Mouse (Mus musculus) MEL (cell line): Measurements from ENCODE around the gene Gmpr. TPM values are rescaled to one million over a fixed set of nuclear protein-coding genes. Genes with fewer than 3 reads are reported as not detected.

Experiments
- DNase-seq: peaks from one replicate; pipeline ENCODE4 v3.0.0; 2011; ENCODE audit warnings: low read depth, low spot score
- H3K27ac ChIP-seq: 2 replicates; pipeline ENCODE4 v1.5.1; 2012; ENCODE audit warnings: low read depth, mild to moderate bottlenecking, control low read depth, low read length, moderate library complexity; ENCODE audit not compliant: control insufficient read depth
- H3K27me3 ChIP-seq, 2 experiments: fragments of 150-350 bp in 1 of 2; sonication (generic) in 1 of 2; 2 replicates each; pipeline ENCODE4 v1.6.1; 2012; ENCODE audit warnings: low read length in 2 of 2, mild to moderate bottlenecking in 2 of 2, improper control_type of control experiment in 1 of 2, moderate library complexity in 1 of 2; ENCODE audit not compliant: insufficient read depth in 2 of 2, control insufficient read depth in 1 of 2
- H3K36me3 ChIP-seq, 2 experiments: 2 replicates each; pipeline ENCODE4 v1.6.1; 2012 to 2014; ENCODE audit warnings: low read length in 2 of 2, improper control_type of control experiment in 1 of 2, inconsistent platforms in 1 of 2, mild to moderate bottlenecking in 1 of 2; ENCODE audit not compliant: insufficient read depth in 2 of 2, control insufficient read depth in 1 of 2
- H3K4me1 ChIP-seq, 2 experiments: fragments of 150-350 bp in 1 of 2; sonication (generic) in 1 of 2; 2 replicates each; pipeline ENCODE4 v1.6.1; 2012; ENCODE audit warnings: low read length in 2 of 2, improper control_type of control experiment in 1 of 2, mild to moderate bottlenecking in 1 of 2; ENCODE audit not compliant: insufficient read depth in 2 of 2, control insufficient read depth in 1 of 2
- H3K4me3 ChIP-seq, 2 experiments: fragments of 150-350 bp in 1 of 2; sonication (generic) in 1 of 2; 2 replicates each; pipeline ENCODE4 v1.5.1; 2012; ENCODE audit warnings: low read depth in 2 of 2, low read length in 2 of 2, mild to moderate bottlenecking in 2 of 2, moderate library complexity in 2 of 2, control low read depth in 1 of 2, improper control_type of control experiment in 1 of 2; ENCODE audit not compliant: control insufficient read depth in 1 of 2, insufficient read depth in 1 of 2
- H3K79me2 ChIP-seq: 2 replicates; pipeline ENCODE4 v1.6.1; 2012; ENCODE audit warnings: mild to moderate bottlenecking, low read length, moderate library complexity; ENCODE audit not compliant: control insufficient read depth, poor library complexity, insufficient read depth
- H3K9ac ChIP-seq: 2 replicates; pipeline ENCODE4 v1.6.1; 2012; ENCODE audit warnings: low read depth, mild to moderate bottlenecking, control low read depth, low read length, moderate library complexity; ENCODE audit not compliant: control insufficient read depth, poor library complexity, severe bottlenecking
- H3K9me3 ChIP-seq: fragments of 150-350 bp; sonication (generic); replicated peaks from 2 replicates; pipeline ENCODE4 v1.6.1; 2012; ENCODE audit warnings: mild to moderate bottlenecking, low read length, improper control_type of control experiment, moderate library complexity; ENCODE audit not compliant: insufficient read depth
- BHLHE40 ChIP-seq: IDR thresholded peaks from 2 replicates; pipeline ENCODE4 v1.6.1; 2012; ENCODE audit warnings: low read depth, mild to moderate bottlenecking, inconsistent platforms, low read length, improper control_type of control experiment, borderline replicate concordance
- CTCF ChIP-seq, 3 experiments: IDR thresholded peaks in 2 of 3; conservative IDR thresholded peaks in 1 of 3; 2 replicates each; pipeline ENCODE4 v1.5.1; 2011 to 2012; ENCODE audit warnings: low read length in 3 of 3, low read depth in 2 of 3, mild to moderate bottlenecking in 2 of 3, improper control_type of control experiment in 1 of 3, inconsistent platforms in 1 of 3, mixed read lengths in 1 of 3, moderate library complexity in 1 of 3; ENCODE audit not compliant: control insufficient read depth in 1 of 3, insufficient read depth in 1 of 3, poor library complexity in 1 of 3, severe bottlenecking in 1 of 3
- E2F4 ChIP-seq: IDR thresholded peaks from 2 replicates; pipeline ENCODE4 v1.6.1; 2011; ENCODE audit warnings: low read depth, low read length, improper control_type of control experiment, borderline replicate concordance
- ELF1 ChIP-seq: IDR thresholded peaks from 2 replicates; pipeline ENCODE4 v1.6.1; 2014; ENCODE audit warnings: low read depth, mild to moderate bottlenecking, inconsistent platforms, low read length, improper control_type of control experiment, moderate library complexity
- GATA1 ChIP-seq: IDR thresholded peaks from 2 replicates; pipeline ENCODE4 v1.6.1; 2011; ENCODE audit warnings: low read depth, low read length, improper control_type of control experiment
- HCFC1 ChIP-seq: IDR thresholded peaks from 2 replicates; pipeline ENCODE4 v1.6.1; 2012; ENCODE audit warnings: low read depth, mild to moderate bottlenecking, inconsistent platforms, low read length, improper control_type of control experiment, moderate library complexity
- JUND ChIP-seq: IDR thresholded peaks from 2 replicates; pipeline ENCODE4 v1.6.1; 2011; ENCODE audit warnings: low read depth, mild to moderate bottlenecking, improper control_type of control experiment, low read length
- KAT2A ChIP-seq: conservative IDR thresholded peaks from 2 replicates; pipeline ENCODE4 v1.6.1; 2012; ENCODE audit warnings: low read depth, low read length, improper control_type of control experiment, inconsistent platforms
- MAZ ChIP-seq: IDR thresholded peaks from 2 replicates; pipeline ENCODE4 v1.6.1; 2012; ENCODE audit warnings: low read depth, mild to moderate bottlenecking, inconsistent platforms, low read length, improper control_type of control experiment
- NELFE ChIP-seq: IDR thresholded peaks from 2 replicates; pipeline ENCODE4 v1.6.1; 2011; ENCODE audit warnings: low read depth, low read length, improper control_type of control experiment
- RAD21 ChIP-seq: IDR thresholded peaks from 2 replicates; pipeline ENCODE4 v1.6.1; 2011; ENCODE audit warnings: mild to moderate bottlenecking, low read depth, low read length, improper control_type of control experiment
- RCOR1 ChIP-seq: IDR thresholded peaks from 2 replicates; pipeline ENCODE4 v1.6.1; 2012; ENCODE audit warnings: low read depth, mild to moderate bottlenecking, inconsistent platforms, low read length, improper control_type of control experiment
- SIN3A ChIP-seq: IDR thresholded peaks from 2 replicates; pipeline ENCODE4 v1.6.1; 2012; ENCODE audit warnings: low read length, improper control_type of control experiment, inconsistent platforms
- SMC3 ChIP-seq: IDR thresholded peaks from 2 replicates; pipeline ENCODE4 v1.6.1; 2011; ENCODE audit warnings: low read depth, low read length, improper control_type of control experiment
- TBP ChIP-seq: IDR thresholded peaks from 2 replicates; pipeline ENCODE4 v1.8.0; 2011; ENCODE audit warnings: low read depth, low read length, improper control_type of control experiment
- UBTF ChIP-seq: IDR thresholded peaks from 2 replicates; pipeline ENCODE4 v1.6.1; 2012; ENCODE audit warnings: low read depth, mild to moderate bottlenecking, inconsistent platforms, low read length, improper control_type of control experiment, moderate library complexity, borderline replicate concordance; ENCODE audit not compliant: insufficient read depth
- ZC3H11A ChIP-seq: IDR thresholded peaks from 2 replicates; pipeline ENCODE4 v1.6.1; 2012; ENCODE audit warnings: low read depth, mild to moderate bottlenecking, inconsistent platforms, low read length, improper control_type of control experiment
- polyA plus RNA-seq, 2 experiments: library from polyadenylated mRNA; stranded (reverse) in 1 of 2; unstranded in 1 of 2; fragments of >175 nt in 1 of 2; fragments of >200 nt in 1 of 2; gene quantifications; 2 replicates each; pipeline versions ENCODE4 v1.2.1 to v1.2.4; 2012; ENCODE audit warnings: low replicate concordance in 2 of 2, low read depth in 1 of 2; ENCODE audit not compliant: insufficient read length in 2 of 2, insufficient read depth in 1 of 2, missing spikeins in 1 of 2
- total RNA-seq: library from RNA; depleted of rRNA; stranded (reverse); fragments of 300-350 nt; gene quantifications from 2 replicates; pipeline ENCODE4 v1.2.3, GENCODE M21; 2012

Gmpr gene
- total and polyA plus RNA-seq, 3 experiments = 64.2 to 130 TPM; not detected in 1

- Histone ChIP-seq H3K27ac (no peak overlapping the region), H3K4me1 (no peaks in the 10 kb centered on the region), H3K4me3 (no peak overlapping the region), H3K36me3 (no peaks in the 10 kb centered on the region), H3K9me3 (no peaks in the 10 kb centered on the region), H3K79me2 (no peaks in the 10 kb centered on the region), H3K27me3 (no peaks in the 10 kb centered on the region), H3K9ac (no peak overlapping the region)
- DNase-seq = peak; percentile 28
- TF ChIP-seq SMC3 (peak; percentile 25; the same call in 1 of the 2 replicates), CTCF (IDR thresholded peaks at IDR 0.05 in 2 of 3, conservative IDR thresholded peaks at IDR 0.05 in 1 of 3; ENCODE audit: control insufficient read depth in 1 of 3, insufficient read depth in 1 of 3, low read depth in 2 of 3, low read length in 3 of 3, poor library complexity in 1 of 3, severe bottlenecking in 1 of 3) (peak; percentile 37 to 54 (median 48)), RAD21 (peak; percentile 18), MAZ (no peak)
These were observed 75.8 kb downstream of the Gmpr start for GRCm38 (mm10) chr13:45583061-45583460.

DNA sequence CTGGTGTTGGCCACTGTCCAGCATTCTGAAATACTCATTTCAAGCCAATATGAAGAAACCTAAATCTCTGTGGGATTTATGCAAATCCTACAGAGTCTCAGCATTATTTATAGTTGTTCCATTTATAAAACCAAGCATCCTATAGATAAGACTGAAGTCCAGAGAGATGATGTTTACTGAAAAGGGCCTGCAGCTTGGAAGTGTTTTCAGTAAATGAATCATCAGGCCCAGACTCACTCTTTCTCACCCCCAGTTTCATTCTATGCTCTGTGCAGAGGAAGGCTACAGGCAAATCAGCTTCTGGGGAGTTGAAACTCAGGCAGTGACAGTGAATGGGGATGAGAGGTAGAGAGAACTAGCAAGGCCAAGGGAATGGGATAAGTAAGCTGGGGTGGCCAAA is 83.7 kb downstream of the Gmpr start:
- TF ChIP-seq RAD21 (no peak), BHLHE40 (no peak), TBP (no peak)
- Histone ChIP-seq H3K9me3 (no peaks in the 10 kb centered on the region), H3K79me2 (no peaks in the 10 kb centered on the region), H3K27ac (no peak overlapping the region), H3K9ac (no peak overlapping the region), H3K4me3 (no peak overlapping the region), H3K27me3 (no peaks in the 10 kb centered on the region; a peak in 1 of 4 replicates), H3K36me3 (no peaks in the 10 kb centered on the region), H3K4me1 (no peaks in the 10 kb centered on the region)
- DNase-seq = no peak

- no peaks in the 10 kb centered on the region for H3K36me3 ChIP-seq
- TF ChIP-seq UBTF (no peak), SIN3A (no peak), E2F4 (no peak), KAT2A (no peak), GATA1 (no peak), NELFE (no peak), HCFC1 (no peak), JUND (no peak), BHLHE40 (no peak), ELF1 (no peak), RCOR1 (no peak), ZC3H11A (no peak)
- DNase-seq = no peak
These were observed 86.7 kb downstream of the Gmpr start for GRCm38 (mm10) chr13:45593914-45594313.

More at GRCm38 (mm10) chr13:45593914-45594313, 86.7 kb downstream of the Gmpr start:
- Histone ChIP-seq H3K27ac (no peak overlapping the region), H3K9ac (no peak overlapping the region), H3K27me3 (no peaks in the 10 kb centered on the region; a peak in 2 of 4 replicates), H3K4me3 (no peak overlapping the region), H3K79me2 (no peaks in the 10 kb centered on the region), H3K4me1 (no peaks in the 10 kb centered on the region), H3K9me3 (no peaks in the 10 kb centered on the region)
